Mouse (Mus musculus): ENCODE results near the gene Rab37. TPM values are rescaled to one million over a fixed set of nuclear protein-coding genes. Genes with fewer than 3 reads are reported as not detected.

Rab37 gene
- total RNA-seq, 2 experiments from 2014 or later, result 0.62 TPM

DNA sequence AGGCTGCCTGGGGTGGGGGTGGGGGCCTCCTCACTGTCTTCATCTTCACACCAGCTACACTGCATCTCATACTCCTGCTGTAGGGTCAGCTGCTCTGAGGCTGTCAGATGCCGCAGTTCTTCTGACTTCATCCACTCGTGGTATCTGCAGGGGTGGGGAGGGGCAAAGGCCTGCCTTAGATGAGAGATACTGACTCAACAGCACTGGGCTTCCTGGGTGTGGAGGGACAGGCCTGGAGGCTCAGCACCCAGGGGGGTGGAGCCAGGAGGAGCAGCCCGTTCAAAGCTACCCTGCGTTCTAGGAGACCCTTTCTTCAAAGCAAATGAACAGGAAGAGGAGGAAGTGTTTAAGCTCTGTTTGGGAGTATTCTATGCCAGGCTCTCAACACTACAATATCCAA lies 93.7 kb downstream of the Rab37 start:
- no peak for DNase-seq
- intact Hi-C loops (cut with DNase I; ENCODE audit: low total_unique reads), result no loop called here

DNA sequence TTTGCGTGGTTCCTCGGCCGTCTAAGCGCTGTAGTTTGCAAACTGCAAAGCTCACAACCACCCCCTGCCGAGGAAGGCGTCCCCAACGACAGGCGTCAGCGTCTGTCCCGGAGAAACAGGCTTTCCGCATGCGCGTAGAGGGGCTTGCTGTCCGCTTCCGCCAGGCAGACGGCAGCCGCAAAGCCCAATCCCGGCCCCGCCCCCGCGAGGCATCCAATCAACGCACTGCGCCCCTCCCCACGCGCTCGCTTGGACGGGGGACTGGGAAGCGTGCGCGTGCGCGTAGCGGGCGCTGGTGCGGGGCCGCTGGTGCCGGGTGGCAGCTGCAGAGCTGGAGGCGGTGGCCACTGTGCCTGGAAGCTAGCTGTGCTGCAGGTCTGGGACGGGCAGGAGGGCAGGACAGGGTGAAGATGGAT lies 96.0 kb downstream of the Rab37 start, which contains the start of gene Tmem104:
Tmem104 (plus strand) TSS at position 264 of the 416 bp plus-strand sequence.
- intact Hi-C loops (cut with DNase I; ENCODE audit: low total_unique reads), result no loop called here
- DNase-seq, result peak; percentile 100

DNA sequence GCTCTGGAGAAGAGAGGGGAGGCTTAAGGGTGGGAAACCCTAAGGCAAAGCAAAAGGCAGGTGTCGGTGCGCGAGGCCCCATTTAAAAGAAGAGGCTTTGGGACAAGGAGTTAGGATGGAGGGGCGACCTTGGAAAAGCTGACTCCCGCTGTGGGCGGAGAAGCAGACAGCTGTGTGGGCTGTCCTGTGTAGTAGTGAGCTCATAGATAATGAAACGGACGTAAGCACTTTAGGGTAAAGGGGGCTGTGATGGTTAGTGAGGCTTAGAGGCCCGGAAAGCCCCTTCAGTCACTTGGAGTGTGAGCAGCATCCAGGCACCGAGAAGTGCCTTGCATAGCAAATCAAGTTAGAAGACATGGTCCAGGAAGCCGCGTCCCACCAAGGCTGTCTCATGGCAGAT lies 96.5 kb downstream of the Rab37 start, which contains the start of gene Nat9:
Nat9 (minus strand) TSS at position 167 of the 400 bp plus-strand sequence.
- DNase-seq, result no peak
- intact Hi-C loops (cut with DNase I; ENCODE audit: low total_unique reads), result no loop called here

DNA sequence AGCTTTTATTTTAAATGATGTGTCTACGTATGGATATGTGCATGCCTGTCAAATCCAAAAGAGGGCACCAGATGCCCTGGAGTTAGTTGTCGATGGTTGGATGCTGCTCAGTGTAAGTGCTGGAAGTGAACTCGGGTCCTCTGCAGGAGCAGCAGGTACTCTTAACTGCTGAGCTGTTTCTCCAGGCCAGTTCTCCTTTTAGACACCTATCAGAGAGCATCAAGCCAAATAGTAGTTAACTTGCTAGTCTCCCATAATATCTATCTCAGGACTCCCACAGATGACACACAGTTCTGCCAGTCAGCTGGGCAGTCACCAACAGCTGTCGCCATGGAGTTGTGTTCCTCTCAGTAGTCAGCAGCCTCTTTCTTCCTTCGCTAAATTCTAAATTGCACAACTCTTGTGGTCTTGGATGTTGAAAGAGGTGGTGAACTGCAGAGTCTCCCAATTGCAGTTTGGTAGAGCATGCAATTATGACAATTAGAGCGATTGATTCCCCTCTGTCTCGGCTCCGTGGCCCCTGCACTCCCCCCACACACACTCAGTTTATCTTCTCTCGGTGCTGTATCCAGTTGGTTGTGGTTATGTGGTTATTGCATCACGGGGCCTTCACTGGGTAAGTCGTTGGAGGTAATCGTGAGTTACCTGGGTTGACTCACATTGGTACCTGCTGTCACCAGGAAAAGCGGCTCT lies 97.5 kb downstream of the Rab37 start:
- DNase-seq, result no peak
- intact Hi-C loops (cut with DNase I; ENCODE audit: low total_unique reads), result no loop called here

DNA sequence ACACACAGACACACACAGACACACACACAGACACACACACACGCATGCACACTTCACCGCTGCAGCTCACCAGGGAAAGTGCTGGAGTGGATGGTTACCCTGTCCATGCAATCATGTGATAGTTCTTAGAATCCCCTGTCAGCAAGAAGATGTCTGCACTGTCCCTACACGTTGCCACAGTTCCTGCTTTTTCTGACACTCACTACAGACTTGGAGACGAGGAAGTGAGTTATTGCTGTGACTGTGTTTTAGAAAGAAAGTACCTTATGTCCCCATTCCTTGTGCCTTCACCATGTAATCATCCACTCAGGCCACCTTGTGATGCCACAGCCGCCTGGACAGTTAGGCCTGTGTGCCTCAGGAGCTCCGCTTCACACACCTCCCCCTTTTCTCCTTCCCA lies 98.1 kb downstream of the Rab37 start:
- intact Hi-C loops (cut with DNase I; ENCODE audit: low total_unique reads), result no loop called here
- DNase-seq, result no peak

DNA sequence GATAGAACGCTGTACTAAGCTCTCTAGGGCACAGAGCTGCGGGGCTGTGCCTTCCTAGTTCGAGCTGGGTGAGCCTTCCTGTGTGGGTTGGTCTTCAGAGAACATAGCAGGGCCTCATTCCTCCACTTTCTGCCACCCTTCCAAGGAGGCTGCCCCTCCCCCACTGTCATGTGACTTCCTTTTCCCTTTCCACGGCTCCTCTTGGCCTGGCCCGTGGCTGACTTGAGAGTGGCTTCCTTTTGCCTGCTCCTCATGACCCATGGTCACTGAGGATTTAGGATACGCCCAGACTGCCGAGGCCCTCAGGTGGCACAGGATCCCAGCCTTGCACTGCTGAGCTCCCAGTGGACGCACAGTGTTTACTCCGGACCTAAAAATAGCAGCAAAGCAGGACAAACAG lies 100.9 kb downstream of the Rab37 start:
- intact Hi-C loops (cut with DNase I; ENCODE audit: low total_unique reads), result no loop called here
- DNase-seq, result peak; percentile 47

DNA sequence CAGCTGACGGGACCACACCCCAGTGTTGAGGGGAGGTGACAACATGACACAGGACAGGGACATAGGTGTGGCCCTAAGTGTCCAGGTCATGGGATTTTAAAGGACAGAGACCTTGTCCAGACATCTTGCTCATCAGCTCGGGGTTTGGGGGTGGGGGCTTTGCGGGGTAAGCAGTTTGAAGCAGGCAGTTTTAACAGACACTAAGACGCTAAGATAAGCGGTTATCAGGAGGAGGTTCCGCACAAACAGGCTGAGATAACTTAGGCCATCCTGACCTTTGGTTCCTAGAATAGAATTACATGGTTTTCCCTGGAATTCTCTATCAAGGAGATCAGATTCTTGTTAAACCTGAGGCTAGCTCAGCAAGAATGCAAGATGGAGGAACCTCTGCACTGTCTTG lies 103.5 kb downstream of the Rab37 start:
- no peak for DNase-seq
- intact Hi-C loops (cut with DNase I; ENCODE audit: low total_unique reads), result no loop called here

DNA sequence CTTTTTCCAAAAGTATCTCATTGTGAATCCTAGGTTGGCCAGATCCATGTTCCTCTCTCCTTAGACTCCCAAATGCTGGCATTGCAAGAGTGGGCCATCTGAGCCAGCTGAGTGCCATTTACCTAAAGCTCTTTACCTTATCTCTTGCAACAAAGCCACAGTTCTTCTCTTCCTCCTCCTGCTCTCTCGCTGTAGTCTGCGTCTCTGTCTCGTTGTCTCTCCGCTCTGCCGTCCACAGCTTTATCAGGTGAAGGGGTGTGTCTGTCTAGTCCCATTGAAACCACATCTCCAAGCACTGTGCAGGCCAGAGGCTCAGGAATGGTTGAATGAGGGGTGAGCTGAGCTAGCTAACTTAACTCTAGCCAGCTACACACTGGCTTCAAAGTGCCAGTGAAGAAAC lies 104.7 kb downstream of the Rab37 start:
- intact Hi-C loops (cut with DNase I; ENCODE audit: low total_unique reads), result no loop called here
- DNase-seq, result no peak

DNA sequence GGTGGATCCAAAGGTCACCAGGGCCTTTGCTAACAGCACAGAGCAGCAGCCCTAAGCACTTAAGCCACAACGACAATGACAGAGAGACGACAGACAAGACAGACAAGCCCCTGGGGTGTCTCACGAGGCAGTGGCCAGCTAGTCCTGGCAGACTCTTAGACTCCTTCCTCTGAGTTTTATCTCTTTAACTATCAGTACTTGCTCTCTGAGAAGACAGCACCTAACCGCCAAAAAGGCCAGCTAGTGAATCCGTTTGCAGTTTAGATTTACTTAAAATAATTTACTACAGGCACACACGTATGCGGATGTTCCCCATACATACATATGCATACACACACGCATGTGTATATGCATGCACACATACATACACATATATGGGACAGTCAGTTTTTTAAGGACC lies 106.3 kb downstream of the Rab37 start:
- intact Hi-C loops (cut with DNase I; ENCODE audit: low total_unique reads), result no loop called here
- DNase-seq, result no peak

DNA sequence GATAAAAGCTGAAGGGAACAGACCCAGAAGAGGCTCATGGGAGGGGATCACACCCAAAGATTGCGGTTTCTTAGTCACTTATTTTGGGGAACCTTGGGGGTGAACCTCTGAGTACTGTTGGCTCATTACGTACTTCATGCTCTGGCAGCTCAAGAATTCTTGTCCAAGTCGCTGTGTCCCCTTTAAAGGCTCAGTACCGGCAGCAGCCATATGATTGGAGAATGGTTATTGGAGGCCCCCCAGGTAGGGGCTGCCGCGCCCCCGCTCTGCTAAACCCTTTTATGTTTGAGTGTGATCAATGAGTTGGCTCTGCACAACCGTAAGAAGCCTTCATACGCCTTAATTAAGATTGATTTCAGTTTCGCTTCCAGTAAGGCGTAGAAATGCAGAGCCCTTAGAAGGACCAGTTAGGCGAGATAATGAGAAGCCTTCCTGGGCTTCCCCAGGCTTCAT lies 107.7 kb downstream of the Rab37 start:
- DNase-seq, result no peak
- intact Hi-C loops (cut with DNase I; ENCODE audit: low total_unique reads), result no loop called here

DNA sequence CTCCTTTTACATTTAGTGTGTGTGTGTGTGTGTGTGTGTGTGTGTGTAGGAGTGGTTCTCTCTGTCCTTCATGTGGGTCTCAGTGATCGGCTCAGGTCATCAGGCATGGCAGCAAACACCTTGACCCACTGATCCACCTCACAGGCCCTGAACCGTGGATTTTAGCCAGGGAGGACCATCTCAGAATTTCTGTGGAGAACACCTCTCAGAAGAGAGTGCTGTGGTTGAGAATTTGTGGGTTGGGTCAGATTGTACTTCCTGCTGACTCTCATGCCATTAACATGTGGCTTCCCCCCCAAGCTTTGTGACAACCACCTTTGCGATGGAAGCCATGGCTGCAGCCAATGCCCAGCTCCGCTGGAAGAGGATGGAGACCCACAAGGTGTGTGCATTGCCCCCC lies 109.3 kb downstream of the Rab37 start:
- no peak for DNase-seq
- intact Hi-C loops (cut with DNase I; ENCODE audit: low total_unique reads), result no loop called here

DNA sequence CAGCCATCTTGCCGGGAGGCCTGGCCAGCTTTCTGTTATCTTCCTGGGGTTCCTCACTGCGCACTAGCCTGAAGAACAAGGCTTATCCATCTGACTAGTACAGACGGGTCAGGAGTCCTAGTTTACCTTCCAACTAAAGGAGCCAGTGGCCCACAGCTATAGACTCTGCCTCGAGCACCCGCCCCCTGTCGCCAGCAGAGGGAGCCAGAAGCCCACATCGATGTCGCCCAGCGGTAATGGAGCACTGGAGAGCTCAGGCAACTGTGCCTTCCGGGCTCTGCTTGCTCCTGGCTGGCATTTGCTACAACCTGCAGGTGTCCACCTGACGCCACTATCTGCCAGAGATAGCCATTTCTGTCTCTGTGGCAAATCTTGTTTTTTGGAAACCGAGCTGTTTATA lies 111.1 kb downstream of the Rab37 start:
- intact Hi-C loops (cut with DNase I; ENCODE audit: low total_unique reads), result loop anchor here (2.0 kb wide), 1 partner anchor 68 kb away; no protein-coding TSS in a partner anchor
- peak; percentile 80 for DNase-seq

DNA sequence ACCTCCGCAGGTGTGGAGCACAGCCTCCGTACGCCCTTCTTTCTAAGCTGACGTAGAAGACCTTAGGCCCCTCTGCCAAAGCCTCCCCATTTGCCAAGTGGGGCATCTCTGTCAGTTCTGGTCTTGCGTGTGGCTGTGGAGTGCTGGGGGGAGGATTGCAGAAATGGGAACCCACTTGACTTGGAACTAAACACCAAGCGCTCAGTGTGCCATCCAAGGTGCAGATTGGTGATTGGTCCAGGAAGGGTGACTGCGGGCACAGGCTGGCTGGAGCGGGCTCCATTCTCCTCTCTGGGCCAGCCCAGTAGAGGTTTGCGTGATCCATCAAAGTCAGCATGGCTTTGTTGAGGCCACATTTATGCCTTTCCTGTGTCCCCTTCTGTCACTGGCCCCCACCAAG lies 111.5 kb downstream of the Rab37 start:
- no peak for DNase-seq
- intact Hi-C loops (cut with DNase I; ENCODE audit: low total_unique reads), result loop anchor here (2.0 kb wide), 1 partner anchor 68 kb away; no protein-coding TSS in a partner anchor

DNA sequence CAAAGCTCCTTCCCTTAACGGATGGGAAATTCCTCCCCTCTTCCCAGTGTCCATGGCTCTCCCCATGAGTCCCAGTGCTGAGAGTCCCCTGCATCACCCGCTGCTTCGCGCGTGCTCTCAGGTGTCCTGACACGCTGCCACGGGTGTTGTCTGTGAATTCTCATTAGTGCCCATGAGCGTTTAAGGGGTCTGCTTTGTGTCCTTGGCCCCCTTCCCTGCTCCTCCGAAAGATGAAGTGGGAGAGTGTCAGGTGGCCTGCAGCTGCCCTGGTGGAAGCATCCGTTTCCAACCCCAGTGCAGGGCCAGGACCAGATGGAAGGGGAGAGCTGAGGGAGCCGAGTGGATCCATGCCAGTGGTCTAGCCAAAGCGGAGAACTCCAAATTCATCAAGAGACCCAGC lies 116.9 kb downstream of the Rab37 start:
- no peak for DNase-seq
- intact Hi-C loops (cut with DNase I; ENCODE audit: low total_unique reads), result no loop called here

DNA sequence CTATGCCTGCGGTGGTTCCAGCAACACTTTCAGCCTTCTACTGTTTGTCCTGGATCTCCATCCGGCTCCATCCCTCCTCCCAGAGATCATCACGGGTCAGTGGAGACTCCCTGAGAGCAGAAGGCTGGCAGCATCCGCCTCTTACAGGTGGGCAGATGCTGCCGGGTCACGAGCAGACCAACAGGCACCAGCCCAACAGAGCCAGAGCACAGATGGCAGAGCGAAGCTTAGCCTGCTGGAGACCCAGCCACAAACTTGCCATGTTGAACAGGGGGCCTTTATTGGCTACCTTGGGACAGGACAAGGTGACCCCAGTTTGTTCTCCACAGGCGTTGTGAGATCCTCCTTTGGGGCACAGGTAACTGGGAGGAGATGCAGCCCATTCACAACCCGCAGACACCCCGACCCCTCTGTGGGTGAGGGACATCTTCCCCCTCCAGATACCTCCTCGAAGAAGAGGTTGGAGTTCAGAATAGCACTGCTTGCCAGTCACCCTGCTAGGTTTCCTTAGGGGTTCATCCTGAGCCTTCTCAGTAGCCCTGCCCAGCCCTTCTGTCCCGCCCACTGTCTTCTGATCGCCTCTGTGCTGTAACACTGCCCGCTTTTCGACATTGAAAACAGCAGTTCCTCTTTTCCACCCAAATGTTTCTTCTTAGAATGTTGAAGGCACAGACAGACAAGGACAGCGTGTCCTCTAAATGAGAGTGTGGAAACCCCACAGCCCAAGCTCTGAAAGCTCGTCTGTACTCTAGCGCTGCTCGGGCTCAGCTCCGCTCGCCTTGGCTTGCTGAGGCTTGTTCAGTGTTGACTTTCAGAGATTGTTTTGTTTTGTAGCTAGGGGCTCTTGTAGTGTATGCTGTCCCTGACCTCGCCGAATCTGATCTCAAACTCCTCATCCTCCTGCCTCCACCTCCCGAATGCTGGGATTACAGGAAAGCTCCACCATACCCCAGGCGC lies 117.8 kb downstream of the Rab37 start:
- no peak for DNase-seq
- intact Hi-C loops (cut with DNase I; ENCODE audit: low total_unique reads), result no loop called here

DNA sequence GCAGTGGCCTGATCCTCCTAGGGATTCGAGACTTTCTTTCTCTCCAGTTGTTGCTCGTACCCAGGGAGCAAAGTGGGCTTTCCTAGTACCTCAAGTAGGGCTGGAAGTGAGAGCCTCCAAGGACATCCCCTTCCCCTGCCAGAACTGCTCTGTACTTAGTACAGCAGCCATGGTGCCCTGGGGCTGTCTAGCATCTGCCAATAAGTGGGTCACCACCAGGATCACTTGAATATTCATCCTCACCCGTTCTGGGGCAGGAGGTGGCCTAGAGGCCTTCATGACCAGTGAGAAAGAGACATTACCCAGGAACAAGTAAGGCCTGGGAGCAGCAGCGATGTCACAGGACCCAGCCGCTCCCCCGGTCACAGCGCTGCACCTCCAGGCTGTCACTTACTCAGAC lies 118.7 kb downstream of the Rab37 start:
- intact Hi-C loops (cut with DNase I; ENCODE audit: low total_unique reads), result no loop called here
- DNase-seq, result no peak

Other genes with a start within 250 kb of the Rab37 start
- 10 to 100 TPM; 39.1 to 43.0 TPM for gene Gprc5c, start 240.3 kb upstream of the Rab37 start, total RNA-seq (2021)
- under 1 TPM; 0.55 to 0.84 TPM for gene Cd300a, start 201.4 kb upstream of the Rab37 start, total RNA-seq (2021)
- gene Cd300lb, start 157.0 kb upstream of the Rab37 start, total RNA-seq (2021), result under 1 TPM; 0.13 to 0.78 TPM
- gene Cd300c, start 122.3 kb upstream of the Rab37 start, total RNA-seq (2021), result not detected
- under 1 TPM; 0.24 to 0.37 TPM for gene Cd300ld, start 101.5 kb upstream of the Rab37 start, total RNA-seq (2021)
- under 1 TPM; 0.64 to 0.84 TPM for gene Cd300c2, start 89.6 kb upstream of the Rab37 start, total RNA-seq (2021)
- not detected for gene Cd300ld2, start 75.2 kb upstream of the Rab37 start, total RNA-seq (2021)
- 1 to 10 TPM in 1 of 2 experiments, not detected in 1; 1.1 TPM for gene Cd300ld4, start 64.4 kb upstream of the Rab37 start, total RNA-seq (2021)
- 1 to 10 TPM in 1 of 2 experiments, not detected in 1; 3.3 TPM for gene Cd300ld5, start 53.7 kb upstream of the Rab37 start, total RNA-seq (2021)
- gene Cd300ld3, start 43.0 kb upstream of the Rab37 start, total RNA-seq (2021), result 1 to 10 TPM in 1 of 2 experiments, not detected in 1; 3.1 TPM
- not detected for gene Cd300e, start 29.3 kb upstream of the Rab37 start, total RNA-seq (2021)
- not detected for gene Cd300lf, start 42.6 kb downstream of the Rab37 start, total RNA-seq (2021)
- 1 to 10 TPM; 4.9 to 5.9 TPM for gene Slc9a3r1, start 71.9 kb downstream of the Rab37 start, total RNA-seq (2021)
- 1 to 10 TPM; 4.5 to 4.9 TPM for gene Tmem104, start 96.1 kb downstream of the Rab37 start, total RNA-seq (2021)
- gene Nat9, start 96.4 kb downstream of the Rab37 start, total RNA-seq (2021), result 10 to 100 TPM; 13.1 to 14.0 TPM
- not detected for gene Grin2c, start 175.8 kb downstream of the Rab37 start, total RNA-seq (2021)
- gene Fdxr, start 185.6 kb downstream of the Rab37 start, total RNA-seq (2021), result 1 to 10 TPM; 5.4 to 6.0 TPM
- 1 to 10 TPM; 1.6 to 1.7 TPM for gene Fads6, start 206.2 kb downstream of the Rab37 start, total RNA-seq (2021)
- gene Otop2, start 215.7 kb downstream of the Rab37 start, total RNA-seq (2021), result not detected
- under 1 TPM; 0.25 to 0.73 TPM for gene Ush1g, start 230.6 kb downstream of the Rab37 start, total RNA-seq (2021)
- gene Otop3, start 243.3 kb downstream of the Rab37 start, total RNA-seq (2021), result not detected

Data from gastrocnemius, postnatal 14 days (tissue).